Mouse (Mus musculus) ES-E14 (cell line): ENCODE measurements around the gene Dbnl.

Experiments
- MAFK ChIP-seq: IDR thresholded peaks from 2 replicates; pipeline ENCODE4 v1.6.1; 2014; ENCODE audit warnings: mild to moderate bottlenecking, low read depth, low read length, inconsistent platforms; ENCODE audit not compliant: insufficient read depth
- ZC3H11A ChIP-seq: IDR thresholded peaks from 2 replicates; pipeline ENCODE4 v1.6.1; 2012; ENCODE audit warnings: low read depth, mild to moderate bottlenecking, inconsistent platforms, low read length, borderline replicate concordance
- ZNF384 ChIP-seq: IDR thresholded peaks from 2 replicates; pipeline ENCODE4 v1.6.1; 2012; ENCODE audit warnings: low read depth, low read length, inconsistent platforms

DNA sequence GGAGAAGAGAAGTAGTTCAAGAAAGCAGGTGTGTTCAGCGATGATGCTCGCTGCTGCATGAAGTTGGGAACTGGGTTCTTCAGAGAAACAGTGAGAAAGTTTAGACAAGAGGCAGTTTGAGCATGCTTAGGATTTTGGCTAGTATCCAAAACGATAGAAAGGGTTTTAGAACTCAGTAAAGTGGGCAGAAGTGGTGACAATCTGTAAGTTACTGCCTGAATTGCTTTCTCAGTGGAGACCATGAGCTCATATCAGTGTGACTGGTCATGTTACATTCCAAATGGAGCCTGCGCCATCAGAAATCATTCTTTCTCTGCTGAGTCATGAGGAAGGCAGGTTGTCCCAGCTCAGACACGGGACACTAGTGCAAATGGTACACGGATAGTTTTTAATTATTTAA, 22.3 kb upstream of the Dbnl start:
- no peak for TF ChIP-seq ZNF384
- no peak for TF ChIP-seq MAFK
- TF ChIP-seq ZC3H11A: no peak
